Mouse (Mus musculus) midbrain, embryonic 12.5 days (tissue): ENCODE data around the gene Lnpk. TPM values are rescaled to one million over a fixed set of nuclear protein-coding genes. Genes with fewer than 3 reads are reported as not detected.

Experiments used
- ATAC-seq: fragments of 200-750 bp; cut with Nextera tagmentation; 2 replicates; pipeline ENCODE4 v1.8.0; 2017; ENCODE audit warnings: low read depth, moderate TSS enrichment, moderate library complexity; ENCODE audit not compliant: low FRiP score
- H3K27ac ChIP-seq: fragments of 300-500 bp; sonication (generic); replicated peaks from 2 replicates; pipeline ENCODE4 v1.5.1; 2016; ENCODE audit warnings: mild to moderate bottlenecking
- H3K27me3 ChIP-seq: fragments of 300-500 bp; sonication (generic); 2 replicates; pipeline ENCODE4 v1.6.1; 2016; ENCODE audit warnings: mild to moderate bottlenecking
- H3K36me3 ChIP-seq: fragments of 300-500 bp; sonication (generic); 2 replicates; pipeline ENCODE4 v1.6.1; 2016
- H3K4me1 ChIP-seq: fragments of 300-500 bp; sonication (generic); 2 replicates; pipeline ENCODE4 v1.6.1; 2016
- H3K4me2 ChIP-seq: fragments of 300-500 bp; sonication (generic); replicated peaks from 2 replicates; pipeline ENCODE4 v1.6.1; 2016; ENCODE audit warnings: mild to moderate bottlenecking, moderate library complexity
- H3K4me3 ChIP-seq: fragments of 300-500 bp; sonication (generic); 2 replicates; pipeline ENCODE4 v1.5.1; 2016; ENCODE audit warnings: mild to moderate bottlenecking
- H3K9ac ChIP-seq: fragments of 300-500 bp; sonication (generic); replicated peaks from 2 replicates; pipeline ENCODE4 v1.6.1; 2016; ENCODE audit warnings: mild to moderate bottlenecking, moderate library complexity
- H3K9me3 ChIP-seq: fragments of 300-500 bp; sonication (generic); 2 replicates; pipeline ENCODE4 v1.6.1; 2016; ENCODE audit warnings: mild to moderate bottlenecking
- WGBS: fragments of 180-500 bp; shearing (Covaris S2); methylation state at CpG from one replicate; pipeline ENCODE4 v1.1.7; 2016; 5-methylcytosine and 5-hydroxymethylcytosine counted together
- polyA plus RNA-seq: library from polyadenylated mRNA; unstranded; fragments of >200 nt; fragmentation: Nextera tagmentation; extraction: Ambion mirVana; gene quantifications from 2 replicates; pipeline ENCODE4 v1.2.1, GENCODE M21; 2016

Gene Lnpk
- polyA plus RNA-seq, 1 experiment from 2014 or later: 60.8 TPM

DNA sequence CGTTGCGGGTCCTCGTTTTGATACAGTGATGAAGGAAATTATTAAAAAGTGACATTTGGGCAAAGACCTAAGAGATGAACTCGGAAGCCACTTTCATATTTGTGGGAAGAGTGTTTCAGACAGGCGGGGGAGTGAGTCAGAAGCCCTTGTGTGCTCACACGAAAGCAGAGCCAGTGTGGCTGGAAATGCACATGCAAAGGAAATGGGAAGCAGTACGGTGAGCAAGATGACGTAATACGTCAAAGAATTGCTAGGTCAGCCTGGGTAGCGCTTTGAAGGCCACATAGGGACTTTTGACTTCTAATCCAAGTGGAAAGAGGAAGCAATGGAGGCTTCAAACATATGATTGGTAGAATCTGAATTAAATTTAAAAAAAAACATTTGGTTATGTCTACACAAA is 96.6 kb downstream of the Lnpk start:
- no peak overlapping the region for H3K4me2 ChIP-seq
- no peak overlapping the region for H3K4me3 ChIP-seq
- 91% methylated on average over 10 of the region's 10 CpGs for WGBS
- H3K9ac ChIP-seq: no peak overlapping the region
- H3K36me3 ChIP-seq: no peaks in the 10 kb centered on the region
- H3K9me3 ChIP-seq: no peaks in the 10 kb centered on the region
- H3K4me1 ChIP-seq: no peaks in the 10 kb centered on the region
- H3K27me3 ChIP-seq: no peaks in the 10 kb centered on the region
- no peak for ATAC-seq
- no peak overlapping the region for H3K27ac ChIP-seq

DNA sequence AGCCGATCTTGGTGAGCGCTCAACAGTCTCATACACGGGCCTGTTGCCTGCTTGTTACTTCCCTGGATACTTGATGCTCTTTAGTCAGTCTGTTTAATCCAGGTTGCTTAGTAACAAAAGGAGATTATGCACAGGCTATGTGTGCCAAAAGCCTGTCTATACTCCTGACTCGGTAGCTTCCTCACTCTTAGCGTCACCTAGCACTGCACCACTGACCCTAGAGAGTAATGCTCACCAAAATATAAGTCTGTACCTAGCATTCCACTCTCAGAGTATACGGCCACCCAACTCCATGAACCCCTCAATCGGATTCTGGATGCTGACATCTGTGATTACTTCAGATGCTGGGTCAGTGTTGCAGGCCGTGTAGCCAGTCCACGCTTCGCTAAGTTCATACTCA is 97.1 kb downstream of the Lnpk start:
- Histone ChIP-seq H3K9me3 (no peaks in the 10 kb centered on the region), H3K4me3 (no peak overlapping the region), H3K9ac (no peak overlapping the region), H3K36me3 (no peaks in the 10 kb centered on the region), H3K4me2 (no peak overlapping the region), H3K4me1 (no peaks in the 10 kb centered on the region), H3K27ac (no peak overlapping the region), H3K27me3 (no peaks in the 10 kb centered on the region)
- ATAC-seq: no peak
- 72% methylated on average over 10 of the region's 10 CpGs for WGBS

Other genes with a start within 250 kb of the Lnpk start
- 1.2 and 1.4 TPM in 2 replicates for gene Evx2, start 80.1 kb upstream of the Lnpk start, polyA plus RNA-seq
- 0.21 TPM in 1 of 2 replicates, not detected in the other for gene Hoxd13, start 88.9 kb upstream of the Lnpk start, polyA plus RNA-seq
- not detected in 2 replicates for gene Hoxd12, start 95.6 kb upstream of the Lnpk start, polyA plus RNA-seq
- gene Hoxd11, start 100.1 kb upstream of the Lnpk start, polyA plus RNA-seq: not detected in 2 replicates
- gene Hoxd10, start 112.5 kb upstream of the Lnpk start, polyA plus RNA-seq: not detected in 2 replicates
- gene Hoxd9, start 118.3 kb upstream of the Lnpk start, polyA plus RNA-seq: not detected in 2 replicates
- gene Hoxd8, start 125.2 kb upstream of the Lnpk start, polyA plus RNA-seq: 0.08 and 0.15 TPM in 2 replicates
- gene Hoxd3, start 132.5 kb upstream of the Lnpk start, polyA plus RNA-seq: not detected in 2 replicates
- gene Hoxd4, start 132.5 kb upstream of the Lnpk start, polyA plus RNA-seq: not detected in 2 replicates
- gene Gm28230, start 147.3 kb upstream of the Lnpk start, polyA plus RNA-seq: not detected in 2 replicates
- 0.31 and 0.40 TPM in 2 replicates for gene Hoxd1, start 183.5 kb upstream of the Lnpk start, polyA plus RNA-seq
- gene Mtx2, start 246.4 kb upstream of the Lnpk start, polyA plus RNA-seq: 110 and 118 TPM in 2 replicates